Mouse (Mus musculus): Measurements from ENCODE around the gene 4930470P17Rik. TPM values are rescaled to one million over a fixed set of nuclear protein-coding genes. Genes with fewer than 3 reads are reported as not detected.
A peak's percentile ranks its signal among the peaks of the same experiment; 100 is the strongest.
"Not testable (repeated sequence)": the region's sequence is repeated elsewhere in the genome, so short reads cannot be mapped to it uniquely, and the experiment has no call there.

Gene 4930470P17Rik
- polyA plus RNA-seq (2012; rRNA removed), result not detected in 2 replicates

- 77% methylated on average over 9 of the region's 9 CpGs for WGBS
Observed at GRCm38 (mm10) chr2:170601917-170602316, at the start of gene 4930470P17Rik. Gene 4930470P17Rik (minus strand): TSS chr2:170602017.

GRCm38 (mm10) chr2:170651483-170651882 is 49.7 kb upstream of the 4930470P17Rik start:
- 78% methylated on average over 1 of the region's 1 CpGs for WGBS
- DNase-seq (ENCODE audit: low read depth, low spot score), result no peak

More at GRCm38 (mm10) chr2:170601917-170602316, at the start of gene 4930470P17Rik:
- DNase-seq (ENCODE audit: low read depth, low spot score), result no peak

GRCm38 (mm10) chr2:170648542-170648941 is 46.7 kb upstream of the 4930470P17Rik start:
- WGBS, result 70% methylated on average over 11 of the region's 11 CpGs
- DNase-seq (ENCODE audit: low read depth, low spot score), result no peak

- DNase-seq (ENCODE audit: low read depth, low spot score), result no peak
- WGBS, result 75% methylated on average over 6 of the region's 6 CpGs
Observed at GRCm38 (mm10) chr2:170646201-170646600, 44.4 kb upstream of the 4930470P17Rik start.

GRCm38 (mm10) chr2:170642338-170642806 is 40.6 kb upstream of the 4930470P17Rik start:
- no peak for DNase-seq (ENCODE audit: low read depth, low spot score)
- WGBS, result 59% methylated on average over 4 of the region's 4 CpGs

- 85% methylated on average over 11 of the region's 11 CpGs for WGBS
- DNase-seq (ENCODE audit: low read depth, low spot score), result no peak
Observed at GRCm38 (mm10) chr2:170640281-170640680, 38.5 kb upstream of the 4930470P17Rik start.

- 67% methylated on average over 8 of the region's 8 CpGs for WGBS
- no peak for DNase-seq (ENCODE audit: low read depth, low spot score)
Observed at GRCm38 (mm10) chr2:170638746-170639145, 36.9 kb upstream of the 4930470P17Rik start.

GRCm38 (mm10) chr2:170632998-170633622 is 31.3 kb upstream of the 4930470P17Rik start:
- DNase-seq (ENCODE audit: low read depth, low spot score), result no peak
- 84% methylated on average over 2 of the region's 2 CpGs for WGBS

GRCm38 (mm10) chr2:170632386-170632785 is 30.6 kb upstream of the 4930470P17Rik start:
- DNase-seq (ENCODE audit: low read depth, low spot score), result no peak

- DNase-seq (ENCODE audit: low read depth, low spot score), result no peak
- 90% methylated on average over 1 of the region's 1 CpGs for WGBS
Observed at GRCm38 (mm10) chr2:170631375-170631774, 29.6 kb upstream of the 4930470P17Rik start.

GRCm38 (mm10) chr2:170630553-170630952 is 28.7 kb upstream of the 4930470P17Rik start:
- 82% methylated on average over 11 of the region's 11 CpGs for WGBS
- no peak for DNase-seq (ENCODE audit: low read depth, low spot score)

GRCm38 (mm10) chr2:170627991-170628390 is 26.2 kb upstream of the 4930470P17Rik start:
- 77% methylated on average over 11 of the region's 11 CpGs for WGBS

GRCm38 (mm10) chr2:170624201-170624880 is 22.5 kb upstream of the 4930470P17Rik start:
- DNase-seq (ENCODE audit: low read depth, low spot score), result not testable (repeated sequence)
- 39% methylated on average over 1 of the region's 1 CpGs for WGBS

More at GRCm38 (mm10) chr2:170627991-170628390, 26.2 kb upstream of the 4930470P17Rik start:
- not testable (repeated sequence) for DNase-seq (ENCODE audit: low read depth, low spot score)

GRCm38 (mm10) chr2:170622985-170623384 is 21.2 kb upstream of the 4930470P17Rik start:
- 83% methylated on average over 13 of the region's 13 CpGs for WGBS
- DNase-seq (ENCODE audit: low read depth, low spot score), result no peak

- WGBS, result 76% methylated on average over 12 of the region's 12 CpGs
- DNase-seq (ENCODE audit: low read depth, low spot score), result no peak
Observed at GRCm38 (mm10) chr2:170618862-170619492, 17.2 kb upstream of the 4930470P17Rik start.

GRCm38 (mm10) chr2:170611794-170612193 is 10.0 kb upstream of the 4930470P17Rik start:
- WGBS, result 75% methylated on average over 5 of the region's 5 CpGs
- not testable (repeated sequence) for DNase-seq (ENCODE audit: low read depth, low spot score)

- 78% methylated on average over 5 of the region's 5 CpGs for WGBS
- DNase-seq (ENCODE audit: low read depth, low spot score), result no peak
Observed at GRCm38 (mm10) chr2:170601171-170601570, 646 bp downstream of the 4930470P17Rik start.

GRCm38 (mm10) chr2:170597586-170597985 is 4.2 kb downstream of the 4930470P17Rik start:
- 19% methylated on average over 2 of the region's 2 CpGs for WGBS
- DNase-seq (ENCODE audit: low read depth, low spot score), result no peak

GRCm38 (mm10) chr2:170596726-170597125 is 5.1 kb downstream of the 4930470P17Rik start:
- 0% methylated on average over 1 of the region's 1 CpGs for WGBS
- peak; percentile 8 for DNase-seq (ENCODE audit: low read depth, low spot score)

GRCm38 (mm10) chr2:170592161-170592560 is 9.7 kb downstream of the 4930470P17Rik start:
- no peak for DNase-seq (ENCODE audit: low read depth, low spot score)

More at GRCm38 (mm10) chr2:170592161-170592560, 9.7 kb downstream of the 4930470P17Rik start:
- 82% methylated on average over 6 of the region's 6 CpGs for WGBS

All from large intestine, adult 2 months (tissue).